Mouse (Mus musculus): Measurements from ENCODE around the gene Rpl23. TPM values are rescaled to one million over a fixed set of nuclear protein-coding genes. Genes with fewer than 3 reads are reported as not detected.

Rpl23 gene
- total and polyA plus RNA-seq, 3 experiments: 921 to 2,072 TPM; not detected in 1

GRCm38 (mm10) chr11:97779968-97780701, 2.1 kb downstream of the Rpl23 start (continued):
- TF ChIP-seq BHLHE40 (IDR thresholded peaks at IDR 0.05; ENCODE audit: borderline replicate concordance, low read depth, low read length): no peak
- TF ChIP-seq RCOR1 (IDR thresholded peaks at IDR 0.05; ENCODE audit: low read depth, low read length): 0 out of 2 replicates have a peak, but pooled peaks have one; percentile 8
- TF ChIP-seq NRF1 (IDR thresholded peaks at IDR 0.05; ENCODE audit: insufficient read depth, low read depth, low read length, poor library complexity, severe bottlenecking): no peak
- TF ChIP-seq USF2 (IDR thresholded peaks at IDR 0.05; ENCODE audit: borderline replicate concordance in 1 of 2, insufficient read depth in 1 of 2, low read depth in 1 of 2, low read length in 2 of 2): no peak
- no peak for TF ChIP-seq MAZ (IDR thresholded peaks at IDR 0.05; ENCODE audit: low read depth, low read length)
- no peak for TF ChIP-seq TBP (IDR thresholded peaks at IDR 0.05; ENCODE audit: low read depth, low read length)
- peak; percentile 64; the same call in 1 of the 2 replicates for TF ChIP-seq SIN3A (IDR thresholded peaks at IDR 0.05; ENCODE audit: low read length)
- TF ChIP-seq MYC (IDR thresholded peaks at IDR 0.05; ENCODE audit: low read depth, low read length): peak; percentile 65; the same call in 1 of the 2 replicates
- TF ChIP-seq MXI1 (IDR thresholded peaks at IDR 0.05; ENCODE audit: low read depth, low read length): peak; percentile 53
- no peak for TF ChIP-seq USF1 (IDR thresholded peaks at IDR 0.05; ENCODE audit: low read depth, low read length)
- no peak for TF ChIP-seq CTCF (IDR thresholded peaks at IDR 0.05 in 2 of 3, conservative IDR thresholded peaks at IDR 0.05 in 1 of 3; ENCODE audit: control insufficient read depth in 1 of 3, insufficient read depth in 1 of 3, low read depth in 2 of 3, low read length in 3 of 3, poor library complexity in 1 of 3, severe bottlenecking in 1 of 3)
- no peak for TF ChIP-seq POLR2AphosphoS5 (IDR thresholded peaks at IDR 0.05; ENCODE audit: borderline replicate concordance, low read depth, low read length)

GRCm38 (mm10) chr11:97778918-97779317, 3.3 kb downstream of the Rpl23 start:
- H3K4me1 ChIP-seq (ENCODE audit: control insufficient read depth in 1 of 2, insufficient read depth in 2 of 2, low read length in 2 of 2): peaks cover 0 to 10% of the 10 kb centered on the region in 2 experiments; a peak in 2 of 4 replicates
- no peak overlapping the region for H3K27ac ChIP-seq (ENCODE audit: control insufficient read depth, low read depth, low read length)
- no peaks in the 10 kb centered on the region for H3K27me3 ChIP-seq (ENCODE audit: control insufficient read depth in 1 of 2, insufficient read depth in 2 of 2, low read length in 2 of 2)
- TF ChIP-seq USF1 (IDR thresholded peaks at IDR 0.05; ENCODE audit: low read depth, low read length) (no peak), USF2 (IDR thresholded peaks at IDR 0.05; ENCODE audit: borderline replicate concordance in 1 of 2, insufficient read depth in 1 of 2, low read depth in 1 of 2, low read length in 2 of 2) (no peak), POLR2A (IDR thresholded peaks at IDR 0.05; ENCODE audit: control insufficient read depth in 1 of 2, insufficient read depth in 1 of 2, low read depth in 1 of 2, low read length in 2 of 2, poor library complexity in 1 of 2) (0 out of 4 replicates have a peak, but pooled peaks of 1 of the 2 experiments have one; percentile 32), POLR2AphosphoS2 (IDR thresholded peaks at IDR 0.05; ENCODE audit: low read length) (peak; percentile 77), UBTF (IDR thresholded peaks at IDR 0.05; ENCODE audit: borderline replicate concordance, insufficient read depth, low read depth, low read length) (no peak)
- H3K36me3 ChIP-seq (ENCODE audit: control insufficient read depth in 1 of 2, insufficient read depth in 2 of 2, low read length in 2 of 2): peaks cover 31 to 32% of the 10 kb centered on the region in 2 experiments
- DNase-seq (ENCODE audit: low read depth, low spot score): peak; percentile 43
- peaks cover 39% of the 10 kb centered on the region for H3K79me2 ChIP-seq (ENCODE audit: control insufficient read depth, insufficient read depth, low read length, poor library complexity)
- H3K9ac ChIP-seq (ENCODE audit: control insufficient read depth, low read depth, low read length, poor library complexity, severe bottlenecking): peak overlapping the region; percentile 39
- H3K4me3 ChIP-seq (ENCODE audit: control insufficient read depth in 1 of 2, insufficient read depth in 1 of 2, low read depth in 2 of 2, low read length in 2 of 2): peak overlapping the region in 1 of 2 experiments; percentile 20; a peak in 2 of 4 replicates
- H3K9me3 ChIP-seq (replicated peaks; ENCODE audit: insufficient read depth, low read length): no peaks in the 10 kb centered on the region

Data from MEL (cell line).